Mouse (Mus musculus) megakaryocyte-erythroid progenitor cell, adult 5-6 weeks (primary cell): ENCODE data around the gene Cfap45. TPM values are rescaled to one million over a fixed set of nuclear protein-coding genes. Genes with fewer than 3 reads are reported as not detected.
A peak's percentile ranks its signal among the peaks of the same experiment; 100 is the strongest.

Experiments used
- ATAC-seq: replicated peaks from 2 replicates; pipeline ENCODE4 v1.8.0; 2016; ENCODE audit warnings: mild to moderate bottlenecking, inconsistent platforms; ENCODE audit not compliant: severe bottlenecking, poor library complexity, low FRiP score, low TSS enrichment
- total RNA-seq, 2 experiments: library from RNA; stranded (forward) in 1 of 2; stranded (reverse) in 1 of 2; fragments of 200-1000, 215-1000 nt in 1 of 2; fragments of >200 nt in 1 of 2; fragmentation: Nextera tagmentation in 1 of 2; gene quantifications; 2 replicates each; pipeline ENCODE4 v1.2.3; 2014 to 2017

The Cfap45 gene
- total RNA-seq, 2 experiments from 2014 or later, result 0.75 TPM; not detected in 1

DNA sequence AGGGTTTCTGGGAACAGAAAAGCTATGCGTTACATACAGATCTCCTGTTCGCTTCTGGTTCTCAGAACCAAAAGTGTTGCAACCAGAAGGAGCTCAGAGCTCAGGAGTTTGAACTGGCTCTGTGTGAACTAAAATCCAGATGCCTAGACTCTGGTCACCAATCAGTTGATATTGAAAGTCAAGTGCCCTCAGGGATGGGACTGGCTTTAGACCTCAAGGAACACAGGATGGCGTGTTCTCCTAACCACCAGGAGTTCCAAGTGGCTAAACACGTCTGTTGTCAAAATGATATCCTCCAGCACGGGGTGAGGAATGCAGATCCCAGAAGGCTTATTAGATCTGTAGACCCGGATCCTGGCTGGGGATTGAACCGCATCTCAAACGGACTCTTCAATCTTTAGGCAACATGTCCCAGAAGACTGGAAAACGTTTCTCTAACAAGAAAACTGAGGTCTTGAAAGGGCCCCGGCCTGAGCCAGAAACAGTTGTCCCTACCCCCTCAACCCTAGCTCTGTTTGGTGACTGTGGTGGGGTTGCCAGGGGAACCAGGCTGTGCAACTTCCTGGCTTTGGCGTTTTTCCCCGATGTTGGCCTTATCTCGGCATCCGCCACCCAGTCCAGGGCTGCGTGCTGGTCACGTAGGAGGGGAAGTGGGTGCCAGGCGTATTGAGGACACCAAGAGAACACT is 6.9 kb upstream of the Cfap45 start:
- peak; percentile 87 for ATAC-seq

DNA sequence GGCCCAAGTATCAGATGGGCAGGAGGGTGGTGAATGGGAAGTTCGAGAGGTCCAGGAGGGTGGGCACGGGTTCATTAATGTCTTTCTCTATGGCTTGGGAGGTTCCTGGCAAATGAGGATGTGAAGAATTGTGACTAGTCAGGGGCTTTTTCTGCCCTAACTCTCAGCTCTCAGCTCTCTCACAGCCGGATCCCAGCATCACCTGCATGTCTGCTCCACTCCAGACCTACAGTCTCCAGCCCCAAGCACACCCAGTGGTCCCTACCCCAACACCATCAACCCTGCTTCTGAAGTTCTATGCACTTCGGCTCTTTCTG is 6.4 kb upstream of the Cfap45 start:
- ATAC-seq, result peak; percentile 9; the same call in 1 of the 2 replicates

DNA sequence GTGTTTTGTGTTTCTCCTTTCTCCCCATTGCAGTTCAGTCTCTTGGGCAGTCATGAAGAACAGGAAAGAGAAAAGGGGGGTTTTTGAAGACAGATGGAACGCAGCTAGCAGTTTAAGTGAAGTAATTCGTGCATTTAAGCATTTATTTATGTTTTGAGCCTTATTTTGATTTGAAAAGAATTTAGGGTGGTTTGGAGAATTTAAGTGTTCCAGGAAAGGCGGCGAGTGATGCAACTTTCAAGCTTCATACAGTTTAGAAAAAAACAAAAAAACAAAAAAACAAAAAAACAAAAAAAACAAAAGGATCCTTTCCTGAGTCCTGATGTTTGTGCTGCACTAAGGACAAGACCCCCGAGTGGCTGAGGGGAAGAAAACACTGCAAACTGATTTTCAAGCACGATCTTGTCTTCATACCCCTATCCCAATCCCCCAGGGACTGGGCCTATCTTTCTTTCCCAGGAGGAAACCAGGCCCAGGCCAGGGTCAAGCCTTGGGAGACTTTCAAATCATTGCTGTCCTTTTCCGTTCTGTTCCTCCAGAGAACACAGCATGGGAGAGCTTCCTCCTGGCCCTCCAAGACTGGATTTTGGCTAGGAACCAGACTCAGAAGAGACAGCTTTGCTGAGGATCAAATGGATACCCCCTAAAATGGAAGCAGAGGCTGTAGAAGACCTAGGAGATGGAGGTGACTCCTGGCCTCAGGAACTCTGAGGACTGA is 5.9 kb upstream of the Cfap45 start:
- ATAC-seq, result no peak

DNA sequence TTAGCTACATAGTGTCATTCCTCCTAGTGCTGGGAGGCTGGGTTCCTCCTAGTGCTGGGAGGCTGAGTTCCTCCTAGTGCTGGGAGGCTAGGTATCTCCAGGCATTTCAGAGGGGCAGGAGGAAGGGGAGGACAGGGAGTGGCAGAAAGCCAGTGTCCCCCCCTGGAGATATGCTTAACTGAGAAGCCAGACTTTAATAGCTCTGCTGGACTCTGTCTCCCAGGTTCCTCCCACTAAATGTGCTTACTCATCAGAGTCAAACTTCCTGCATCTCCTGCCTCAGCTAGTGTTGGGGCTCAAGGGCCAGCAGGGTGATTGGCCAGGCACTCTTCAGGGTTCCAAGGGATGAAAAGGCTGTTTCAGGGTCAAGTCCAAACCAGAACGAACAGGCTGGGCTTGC is 5.2 kb upstream of the Cfap45 start:
- ATAC-seq, result no peak

DNA sequence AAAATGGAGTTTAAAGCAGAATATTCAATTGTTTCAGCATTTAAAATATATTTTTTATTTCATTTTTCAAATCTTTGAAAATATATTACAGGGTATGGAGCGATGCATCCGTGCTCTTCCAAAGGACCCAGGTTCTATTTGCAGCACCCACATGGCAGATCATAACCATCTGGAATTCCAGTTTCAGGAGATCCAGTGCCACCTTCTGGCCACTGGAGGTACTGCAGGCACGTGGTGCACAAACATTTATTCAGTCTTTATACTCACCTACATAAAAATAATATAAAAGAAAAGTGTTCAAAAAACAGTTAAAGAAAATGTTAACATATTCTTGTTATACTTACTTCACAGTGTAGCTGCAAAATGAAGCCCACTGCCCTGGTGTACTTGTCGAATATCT is 2.6 kb upstream of the Cfap45 start:
- ATAC-seq, result no peak

DNA sequence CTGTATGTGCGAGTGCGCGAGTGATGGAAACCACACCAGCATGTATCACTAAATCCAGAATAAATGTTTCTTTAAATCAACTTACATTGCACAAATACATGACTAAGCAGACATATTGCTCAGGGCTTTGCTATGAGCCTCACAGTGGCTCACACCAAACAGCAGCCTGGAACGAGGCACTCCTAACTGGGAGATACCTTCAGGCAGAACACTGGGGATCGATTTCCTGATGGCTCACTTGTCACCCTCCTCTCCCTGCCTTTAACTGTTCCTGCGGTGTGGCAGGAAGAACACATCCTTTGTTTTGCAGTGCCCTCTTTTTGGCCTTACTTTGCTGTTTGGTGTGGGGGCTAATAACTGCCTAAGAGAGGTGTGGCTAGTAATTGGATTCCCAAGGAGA is 957 bp upstream of the Cfap45 start:
- no peak for ATAC-seq

DNA sequence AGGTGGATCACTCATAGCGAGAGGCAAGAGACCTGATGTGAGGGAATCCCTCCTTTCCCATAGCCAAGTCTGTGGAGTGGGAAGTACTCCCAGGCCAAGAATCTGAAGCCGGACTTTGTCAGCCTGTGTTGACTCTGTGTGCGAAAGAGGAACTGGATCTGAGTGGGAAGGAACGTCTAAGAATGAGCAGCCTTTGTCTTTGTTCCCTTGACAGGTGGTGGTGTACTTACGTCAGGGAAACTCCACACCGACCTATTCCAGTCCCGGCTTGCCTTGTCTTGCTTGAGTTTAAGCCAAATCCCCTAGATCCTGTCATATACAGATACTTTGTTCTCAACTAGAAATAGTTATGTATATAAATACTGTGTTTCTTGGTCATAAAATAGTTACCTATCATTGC is 1.9 kb downstream of the Cfap45 start:
- no peak for ATAC-seq

DNA sequence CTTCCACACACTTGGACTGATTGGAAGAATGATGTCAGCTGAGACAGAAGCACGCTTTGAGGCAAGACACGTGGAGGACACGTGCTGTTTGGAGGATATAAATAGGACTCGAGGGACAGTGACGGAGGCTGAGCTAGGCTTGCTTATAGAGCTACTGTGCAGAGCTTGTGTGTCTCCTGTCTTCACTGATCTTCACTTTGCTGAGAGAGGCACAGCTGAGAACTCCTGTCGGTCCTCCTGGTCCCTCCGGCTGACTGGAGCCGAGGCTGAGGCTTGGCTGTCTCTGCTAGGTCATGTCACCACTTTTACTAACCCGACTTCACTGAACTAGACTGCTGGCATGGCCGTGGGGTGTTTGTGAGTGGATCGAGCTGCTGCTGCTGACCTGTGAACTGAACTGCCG is 3.1 kb downstream of the Cfap45 start:
- no peak for ATAC-seq

DNA sequence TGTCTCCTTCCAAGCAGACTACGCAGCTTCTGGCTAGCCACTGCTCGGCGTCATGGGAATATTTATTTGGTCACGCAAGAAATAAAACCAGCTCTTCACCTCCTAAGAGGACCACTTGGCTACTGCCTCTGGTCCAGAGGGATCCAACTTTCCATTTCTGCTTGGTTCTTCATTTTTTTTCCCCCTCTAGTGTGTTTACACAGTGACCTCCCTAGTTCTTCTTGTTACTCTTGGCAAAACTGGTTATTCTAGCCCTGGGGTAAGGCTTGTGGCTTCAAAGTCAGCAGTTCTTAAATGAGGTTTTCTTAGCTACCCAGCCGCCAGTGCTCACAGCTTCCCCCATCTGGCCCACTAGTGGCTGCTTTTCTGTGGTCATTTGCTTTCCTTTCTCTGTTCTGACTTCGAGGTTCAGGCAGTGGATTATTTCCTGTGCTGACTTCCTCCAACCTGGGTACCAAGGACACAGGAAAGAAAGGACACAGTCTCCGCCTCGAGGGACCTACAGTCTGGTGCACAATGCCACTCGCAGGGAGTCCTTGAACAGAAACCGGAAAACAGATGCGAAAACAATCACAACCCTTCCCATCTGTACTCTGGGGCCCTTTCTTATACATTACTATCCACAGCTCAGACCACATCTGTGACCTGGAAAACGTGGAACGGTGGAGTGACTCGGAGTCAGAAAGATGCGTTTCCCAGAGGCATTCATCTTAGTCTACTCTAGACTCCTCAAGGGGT is 4.6 kb downstream of the Cfap45 start:
- no peak for ATAC-seq

DNA sequence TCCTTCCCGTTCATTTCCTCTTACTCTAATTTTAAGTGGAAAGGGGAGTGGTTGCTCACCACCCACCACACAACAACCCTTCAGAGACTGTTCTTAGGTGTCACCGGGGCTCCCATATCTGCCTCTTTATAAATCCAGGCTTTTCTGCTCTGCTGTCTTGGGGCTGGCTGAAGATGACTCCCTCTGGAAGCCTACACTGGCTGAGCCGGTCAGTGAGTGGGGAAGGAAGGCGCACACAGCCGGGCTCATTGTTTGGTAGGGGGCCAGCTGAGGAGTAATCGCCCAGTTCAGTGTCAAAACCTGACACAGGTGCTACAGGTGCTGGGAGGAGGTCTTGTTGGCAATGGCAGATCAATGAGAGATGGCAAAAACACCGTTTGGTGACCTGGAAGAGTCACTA is 5.4 kb downstream of the Cfap45 start:
- no peak for ATAC-seq

DNA sequence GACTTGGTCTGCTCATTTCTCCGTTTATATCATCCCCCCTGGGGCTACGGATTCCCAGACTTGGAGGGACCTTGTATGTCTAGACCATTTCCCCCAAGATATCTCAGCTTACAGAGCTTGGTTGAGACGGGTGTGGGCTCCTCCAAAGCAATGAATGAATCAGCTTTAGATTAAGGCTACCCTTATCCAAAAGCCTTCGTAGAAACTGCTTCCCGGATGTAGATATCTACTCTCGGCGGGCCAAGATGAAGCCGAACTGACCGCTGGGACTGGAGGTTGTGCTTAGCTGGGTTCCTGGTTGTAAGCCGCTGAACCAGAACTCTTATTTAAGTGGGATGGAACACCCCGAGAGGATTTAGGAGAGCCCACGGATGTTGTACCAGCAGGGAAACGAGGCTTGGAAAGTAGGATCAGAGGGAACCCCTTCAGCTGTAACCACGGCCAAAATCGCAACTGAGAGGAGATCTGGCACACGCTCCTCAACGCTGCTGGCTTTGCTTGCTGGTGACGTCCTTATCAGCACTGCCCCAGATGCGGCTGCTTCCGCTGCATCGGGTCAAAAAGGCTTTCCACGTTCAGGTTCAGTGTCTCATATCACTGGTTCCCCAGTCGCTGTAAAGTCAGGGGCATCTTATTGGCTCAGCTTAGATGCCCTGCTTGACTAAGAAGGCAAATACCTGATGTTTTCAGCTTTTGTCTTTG is 5.9 kb downstream of the Cfap45 start:
- peak; percentile 87 for ATAC-seq

DNA sequence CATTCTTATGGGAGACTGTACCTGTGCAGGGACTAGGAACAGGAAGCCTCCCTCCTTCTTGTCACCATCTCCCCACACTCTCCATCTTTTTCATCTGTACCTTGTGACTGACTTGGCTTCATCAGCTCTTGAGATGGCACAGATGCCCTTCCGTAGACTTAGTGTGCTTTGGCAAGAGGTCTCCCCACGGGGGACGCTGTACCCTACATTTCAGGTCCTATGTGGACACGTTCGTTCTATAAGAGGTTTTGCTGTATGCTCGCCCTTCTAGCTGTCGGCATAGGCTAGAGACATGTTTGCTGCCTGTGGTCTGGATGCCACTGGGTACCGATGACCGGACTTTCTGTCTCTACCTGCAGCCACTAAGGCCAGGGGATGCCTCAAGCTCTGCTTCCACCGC is 6.8 kb downstream of the Cfap45 start:
- no peak for ATAC-seq

DNA sequence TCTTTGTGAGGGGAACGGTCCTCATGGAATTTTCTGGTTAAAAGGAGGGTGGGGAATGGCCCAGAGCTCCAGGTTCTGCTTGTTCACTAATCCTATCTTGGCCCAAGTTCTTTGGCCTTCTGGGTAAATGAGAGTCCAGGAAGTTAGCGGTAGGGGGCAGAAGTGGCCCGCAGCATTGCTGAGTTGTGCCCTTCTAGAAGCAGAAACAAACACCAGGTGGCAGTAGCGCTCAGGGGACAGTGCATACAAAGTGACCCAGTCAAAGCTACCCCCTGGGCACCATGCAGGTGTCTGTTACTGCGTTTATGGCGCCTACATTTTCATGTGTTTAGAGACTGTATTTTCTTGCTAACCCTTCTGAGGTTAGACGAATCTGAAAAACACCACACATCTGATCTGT is 8.1 kb downstream of the Cfap45 start:
- ATAC-seq, result peak; percentile 68

DNA sequence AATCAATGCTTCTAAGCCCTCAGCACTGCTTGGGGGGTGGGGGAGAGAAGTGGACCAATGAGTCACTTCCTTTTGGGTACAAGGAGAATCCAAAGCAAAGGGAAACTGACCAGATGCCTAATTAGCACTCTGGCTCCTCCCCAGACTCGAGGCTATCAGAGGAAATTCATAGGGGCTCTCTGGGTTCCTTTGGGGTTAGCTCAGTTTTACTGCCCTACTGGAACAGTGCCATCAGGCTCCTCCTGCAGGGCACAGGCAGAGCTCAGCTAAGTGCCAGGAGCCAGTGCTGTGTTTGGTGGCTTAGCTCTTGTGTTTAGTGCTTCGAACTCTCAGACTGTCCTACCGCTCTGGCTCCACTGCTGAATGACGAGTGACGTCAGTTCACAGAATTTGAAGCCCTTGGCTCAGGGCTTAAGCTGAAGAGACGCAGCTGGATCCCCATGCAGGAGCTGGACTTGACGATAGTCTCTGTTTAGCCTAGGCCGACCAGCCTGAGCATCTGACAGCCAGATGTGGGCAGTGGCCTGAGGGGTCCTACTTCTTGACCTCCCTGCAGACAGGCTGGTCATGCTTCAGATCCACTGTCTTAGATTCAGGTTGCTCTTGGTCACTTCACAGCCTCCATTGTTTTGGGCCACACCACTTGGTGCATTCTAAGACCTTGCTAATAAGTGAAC is 10.1 kb downstream of the Cfap45 start:
- ATAC-seq, result no peak

DNA sequence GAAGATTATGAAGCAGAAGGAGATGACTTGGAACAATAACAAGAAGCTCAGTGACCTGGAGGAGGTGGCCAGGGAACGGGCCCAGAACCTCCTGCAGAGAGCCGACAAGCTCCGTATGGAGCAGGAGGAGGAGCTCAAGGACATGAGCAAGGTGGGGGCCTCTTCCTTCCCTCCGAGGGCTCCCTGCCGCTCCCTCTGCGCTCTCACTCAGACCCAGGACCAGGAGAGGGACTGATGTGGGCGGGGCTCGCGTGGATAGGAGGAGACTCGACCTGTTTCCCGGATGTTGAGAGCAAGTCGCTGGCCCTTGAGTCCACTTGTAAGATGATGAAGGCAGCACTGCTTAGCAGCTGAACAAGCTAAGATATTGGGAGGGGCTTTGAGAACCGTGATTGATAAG is 11.9 kb downstream of the Cfap45 start:
- no peak for ATAC-seq

DNA sequence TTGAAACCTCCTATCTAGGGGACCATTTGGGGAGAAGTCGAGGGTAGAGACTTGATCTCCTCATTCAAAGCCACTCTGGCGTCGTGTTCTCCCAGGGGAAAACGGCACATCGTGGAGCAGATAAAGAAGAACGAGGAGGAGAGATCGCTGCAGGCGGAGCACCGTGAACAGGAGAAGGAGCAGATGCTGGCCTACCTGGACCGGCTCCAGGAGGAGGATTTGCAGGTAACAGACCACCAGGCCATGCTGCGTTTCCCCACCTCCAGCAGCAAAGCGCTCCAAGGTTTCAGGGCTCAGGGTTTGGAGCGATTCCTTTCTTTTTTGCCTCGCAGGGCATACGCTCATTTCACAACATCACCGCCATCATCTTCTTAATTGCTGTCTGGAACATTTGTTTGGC is 14.5 kb downstream of the Cfap45 start:
- no peak for ATAC-seq

DNA sequence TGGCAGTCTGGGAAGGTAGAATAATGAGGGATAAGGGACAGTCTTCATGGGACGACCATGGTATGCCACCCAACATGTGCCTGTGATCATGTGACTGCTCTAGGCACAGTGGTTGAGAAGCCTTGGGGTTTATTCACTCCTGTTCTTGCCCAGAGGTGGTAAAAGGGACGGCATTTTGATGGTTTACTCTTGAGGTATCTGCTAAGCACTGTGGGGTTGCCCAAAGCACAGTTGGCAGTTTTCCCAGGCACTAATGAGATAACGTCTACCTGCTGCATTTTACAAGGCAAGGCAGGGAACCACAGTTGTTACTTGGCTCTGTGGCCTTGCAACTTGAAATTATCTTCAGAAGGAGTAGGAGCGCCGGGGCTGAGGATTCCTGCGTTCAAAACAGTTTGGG is 19.2 kb downstream of the Cfap45 start:
- ATAC-seq, result 0 out of 2 replicates have a peak, but pooled peaks have one; percentile 16

DNA sequence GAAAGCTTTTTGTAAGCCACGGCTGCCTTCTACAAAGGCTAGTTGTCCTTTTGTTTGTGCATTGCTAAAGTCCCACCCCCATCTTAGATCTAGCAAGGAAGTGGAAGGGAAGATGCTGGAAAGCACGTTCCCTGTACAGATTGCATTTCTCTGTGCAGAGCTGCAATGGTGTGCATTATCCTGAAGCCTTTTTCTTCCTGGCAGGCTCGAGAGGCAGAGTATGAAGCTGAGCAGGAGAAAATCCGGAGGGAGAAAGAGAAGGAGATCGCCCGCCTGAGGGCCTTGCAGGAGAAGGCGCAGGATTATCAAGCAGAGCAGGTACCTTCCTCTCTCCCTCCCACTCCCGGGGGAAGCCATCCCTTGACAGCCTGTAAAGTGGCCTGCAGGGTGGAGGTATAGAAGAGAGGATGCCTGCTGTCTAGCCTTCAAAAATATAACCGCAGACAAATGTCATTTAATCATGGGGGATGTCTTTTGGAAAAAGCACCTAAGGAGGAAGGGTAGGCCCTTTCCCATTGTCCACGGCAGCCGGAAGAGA is 19.8 kb downstream of the Cfap45 start:
- no peak for ATAC-seq

DNA sequence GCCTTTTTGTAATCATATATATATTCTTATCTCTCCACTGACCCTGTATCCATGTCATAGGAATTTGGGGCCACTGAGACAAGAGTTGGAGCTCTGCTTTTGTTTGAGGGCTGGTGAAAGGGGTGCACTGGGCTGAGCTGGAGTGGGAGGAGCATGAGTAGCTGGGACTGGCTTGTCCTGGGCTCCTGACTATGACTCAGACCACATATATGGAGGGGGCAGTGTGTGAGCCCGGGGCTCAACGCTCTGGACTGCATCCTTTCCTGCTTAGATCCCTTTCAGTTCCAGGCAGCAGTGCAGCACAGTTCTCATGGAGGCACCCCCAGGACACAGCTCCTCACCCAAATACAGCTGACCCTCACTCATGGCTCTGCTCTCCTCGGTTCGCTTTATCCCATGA is 25.5 kb downstream of the Cfap45 start:
- ATAC-seq, result no peak
